Mouse (Mus musculus) limb, embryonic 13.5 days (tissue): ENCODE results near the gene Mdp1. TPM values are rescaled to one million over a fixed set of nuclear protein-coding genes. Genes with fewer than 3 reads are reported as not detected.

Experiments used
- ATAC-seq: fragments of 200-750 bp; cut with Nextera tagmentation; 2 replicates; pipeline ENCODE4 v1.8.0; 2017; ENCODE audit warnings: low read depth, moderate number of reproducible peaks, moderate TSS enrichment; ENCODE audit not compliant: low FRiP score
- H3K27ac ChIP-seq: fragments of 300-500 bp; sonication (generic); 2 replicates; pipeline ENCODE4 v1.5.1; 2015; ENCODE audit warnings: inconsistent platforms, mild to moderate bottlenecking, moderate library complexity
- H3K27me3 ChIP-seq: fragments of 300-500 bp; sonication (generic); 2 replicates; pipeline ENCODE4 v1.6.1; 2015; ENCODE audit warnings: mild to moderate bottlenecking, inconsistent platforms
- H3K36me3 ChIP-seq: fragments of 300-500 bp; sonication (generic); 2 replicates; pipeline ENCODE4 v1.6.1; 2015; ENCODE audit warnings: inconsistent platforms, mild to moderate bottlenecking, moderate library complexity
- H3K4me1 ChIP-seq: fragments of 300-500 bp; sonication (generic); 2 replicates; pipeline ENCODE4 v1.6.1; 2015; ENCODE audit warnings: inconsistent platforms
- H3K4me2 ChIP-seq: fragments of 300-500 bp; sonication (generic); replicated peaks from 2 replicates; pipeline ENCODE4 v1.6.1; 2015; ENCODE audit warnings: inconsistent platforms, mild to moderate bottlenecking, moderate library complexity
- H3K4me3 ChIP-seq: fragments of 300-500 bp; sonication (generic); 2 replicates; pipeline ENCODE4 v1.5.1; 2015; ENCODE audit warnings: moderate library complexity, mild to moderate bottlenecking, inconsistent platforms
- H3K9ac ChIP-seq: fragments of 300-500 bp; sonication (generic); 2 replicates; pipeline ENCODE4 v1.6.1; 2015; ENCODE audit warnings: mild to moderate bottlenecking, inconsistent platforms
- H3K9me3 ChIP-seq: fragments of 300-500 bp; sonication (generic); 2 replicates; pipeline ENCODE4 v1.6.1; 2016; ENCODE audit warnings: inconsistent platforms
- WGBS: fragments of 180-500 bp; shearing (Covaris S2); methylation state at CpG from one replicate; pipeline ENCODE4 v1.1.7; 2015; 5-methylcytosine and 5-hydroxymethylcytosine counted together
- polyA plus RNA-seq: library from polyadenylated mRNA; unstranded; fragments of >200 nt; fragmentation: Nextera tagmentation; extraction: Ambion mirVana; gene quantifications from 2 replicates; pipeline ENCODE4 v1.2.1, GENCODE M21; 2015

The Mdp1 gene
- polyA plus RNA-seq: 68.7 and 69.5 TPM in 2 replicates

GRCm38 (mm10) chr14:55659960-55660573 is at the start of gene Mdp1:
Gene Mdp1 (minus strand): TSS chr14:55660508.
- peaks cover 46% of the 10 kb centered on the region for H3K36me3 ChIP-seq
- peak within 1 kb of the TSS; percentile 66 for H3K4me2 ChIP-seq
- H3K27me3 ChIP-seq: no peaks in the 10 kb centered on the region
- H3K4me3 ChIP-seq: peak within 1 kb of the TSS; percentile 65
- peak within 1 kb of the TSS; percentile 66 for H3K27ac ChIP-seq
- ATAC-seq: peak; percentile 92
- H3K4me1 ChIP-seq: peaks cover 18% of the 10 kb centered on the region
- H3K9me3 ChIP-seq: no peaks in the 10 kb centered on the region
- WGBS: under 1% methylated on average over 39 of the region's 39 CpGs
- H3K9ac ChIP-seq: peak within 1 kb of the TSS; percentile 78

- no peak overlapping the region for H3K9ac ChIP-seq
- no peak for ATAC-seq
- no peak overlapping the region for H3K27ac ChIP-seq
- no peaks in the 10 kb centered on the region for H3K36me3 ChIP-seq
- no peak overlapping the region for H3K4me2 ChIP-seq
- H3K4me3 ChIP-seq: no peak overlapping the region
- H3K9me3 ChIP-seq: no peaks in the 10 kb centered on the region
- WGBS: 75% methylated on average over 4 of the region's 4 CpGs
- H3K27me3 ChIP-seq: peaks cover 30% of the 10 kb centered on the region
- peaks cover 12% of the 10 kb centered on the region for H3K4me1 ChIP-seq
These were observed 49.2 kb upstream of the Mdp1 start for GRCm38 (mm10) chr14:55709509-55709908.

- H3K27me3 ChIP-seq: peaks cover 10% of the 10 kb centered on the region
- no peak overlapping the region for H3K4me3 ChIP-seq
- H3K4me1 ChIP-seq: 0 out of 2 replicates have a peak, but pooled peaks cover 5% of the 10 kb centered on the region
- H3K4me2 ChIP-seq: no peak overlapping the region
- H3K9ac ChIP-seq: no peak overlapping the region
- 84% methylated on average over 5 of the region's 5 CpGs for WGBS
- no peaks in the 10 kb centered on the region for H3K9me3 ChIP-seq
- H3K36me3 ChIP-seq: no peaks in the 10 kb centered on the region
- no peak for ATAC-seq
- H3K27ac ChIP-seq: no peak overlapping the region
These were observed 47.1 kb upstream of the Mdp1 start for GRCm38 (mm10) chr14:55707397-55707796.

- H3K4me2 ChIP-seq: no peak overlapping the region
- H3K36me3 ChIP-seq: no peaks in the 10 kb centered on the region
- 85% methylated on average over 8 of the region's 8 CpGs for WGBS
- H3K9me3 ChIP-seq: no peaks in the 10 kb centered on the region
- no peak overlapping the region for H3K4me3 ChIP-seq
- H3K27ac ChIP-seq: no peak overlapping the region
- ATAC-seq: no peak
- H3K27me3 ChIP-seq: no peaks in the 10 kb centered on the region
- 0 out of 2 replicates have a peak, but pooled peaks cover 5% of the 10 kb centered on the region for H3K4me1 ChIP-seq
- H3K9ac ChIP-seq: no peak overlapping the region
These were observed 45.8 kb upstream of the Mdp1 start for GRCm38 (mm10) chr14:55706051-55706600.

- Histone ChIP-seq H3K9ac (no peak overlapping the region), H3K4me2 (no peak overlapping the region), H3K9me3 (no peaks in the 10 kb centered on the region), H3K27ac (no peak overlapping the region), H3K36me3 (no peaks in the 10 kb centered on the region), H3K4me3 (no peak overlapping the region), H3K4me1 (0 out of 2 replicates have a peak, but pooled peaks cover 5% of the 10 kb centered on the region), H3K27me3 (no peaks in the 10 kb centered on the region)
- ATAC-seq: no peak
- 44% methylated on average over 6 of the region's 6 CpGs for WGBS
These were observed 42.5 kb upstream of the Mdp1 start for GRCm38 (mm10) chr14:55702761-55703160.

- Histone ChIP-seq H3K4me1 (0 out of 2 replicates have a peak, but pooled peaks cover 5% of the 10 kb centered on the region), H3K4me2 (no peak overlapping the region), H3K27me3 (no peaks in the 10 kb centered on the region), H3K36me3 (no peaks in the 10 kb centered on the region), H3K9me3 (no peaks in the 10 kb centered on the region), H3K9ac (no peak overlapping the region), H3K4me3 (no peak overlapping the region), H3K27ac (no peak overlapping the region)
- ATAC-seq: no peak
- 64% methylated on average over 9 of the region's 9 CpGs for WGBS
These were observed 40.8 kb upstream of the Mdp1 start for GRCm38 (mm10) chr14:55701131-55701530.

- 87% methylated on average over 4 of the region's 4 CpGs for WGBS
- no peaks in the 10 kb centered on the region for H3K9me3 ChIP-seq
- H3K27ac ChIP-seq: no peak overlapping the region
- H3K9ac ChIP-seq: no peak overlapping the region
- H3K27me3 ChIP-seq: no peaks in the 10 kb centered on the region
- ATAC-seq: no peak
- no peak overlapping the region for H3K4me3 ChIP-seq
- no peaks in the 10 kb centered on the region for H3K4me1 ChIP-seq
- no peak overlapping the region for H3K4me2 ChIP-seq
- H3K36me3 ChIP-seq: no peaks in the 10 kb centered on the region
These were observed 36.9 kb upstream of the Mdp1 start for GRCm38 (mm10) chr14:55697226-55697625.

- 75% methylated on average over 10 of the region's 10 CpGs for WGBS
- Histone ChIP-seq H3K27me3 (no peaks in the 10 kb centered on the region), H3K4me1 (no peaks in the 10 kb centered on the region), H3K27ac (no peak overlapping the region), H3K9me3 (no peaks in the 10 kb centered on the region), H3K4me3 (no peak overlapping the region), H3K9ac (no peak overlapping the region), H3K36me3 (no peaks in the 10 kb centered on the region), H3K4me2 (no peak overlapping the region)
- ATAC-seq: no peak
These were observed 29.1 kb upstream of the Mdp1 start for GRCm38 (mm10) chr14:55689433-55689832.

GRCm38 (mm10) chr14:55682118-55682493 is 21.8 kb upstream of the Mdp1 start:
- H3K9me3 ChIP-seq: no peaks in the 10 kb centered on the region
- H3K4me3 ChIP-seq: peak overlapping the region; percentile 78
- H3K27ac ChIP-seq: peak overlapping the region; percentile 82; the same call in 1 of the 2 replicates
- H3K4me2 ChIP-seq: peak overlapping the region; percentile 81
- WGBS: 8% methylated on average over 3 of the region's 3 CpGs
- peaks cover 34% of the 10 kb centered on the region for H3K36me3 ChIP-seq
- H3K4me1 ChIP-seq: peaks cover 10% of the 10 kb centered on the region
- no peaks in the 10 kb centered on the region for H3K27me3 ChIP-seq
- H3K9ac ChIP-seq: peak overlapping the region; percentile 53
- peak; percentile 32 for ATAC-seq

- Histone ChIP-seq H3K9ac (peak within 1 kb of the TSS; percentile 83), H3K4me1 (peaks cover 10% of the 10 kb centered on the region), H3K27ac (peak within 1 kb of the TSS; percentile 82), H3K4me2 (peak within 1 kb of the TSS; percentile 81), H3K4me3 (peak within 1 kb of the TSS; percentile 78), H3K9me3 (no peaks in the 10 kb centered on the region), H3K27me3 (no peaks in the 10 kb centered on the region), H3K36me3 (peaks cover 41% of the 10 kb centered on the region)
- under 1% methylated on average over 66 of the region's 66 CpGs for WGBS
- peak; percentile 97 for ATAC-seq
These were observed 21.1 kb upstream of the Mdp1 start, which contains the start of gene Tinf2 for GRCm38 (mm10) chr14:55681160-55682117. Gene Tinf2 (minus strand): TSS chr14:55681820.

- Histone ChIP-seq H3K4me3 (no peak overlapping the region), H3K27me3 (no peaks in the 10 kb centered on the region), H3K36me3 (peaks cover 56% of the 10 kb centered on the region), H3K27ac (no peak overlapping the region), H3K4me1 (peaks cover 14% of the 10 kb centered on the region), H3K4me2 (no peak overlapping the region), H3K9me3 (no peaks in the 10 kb centered on the region), H3K9ac (no peak overlapping the region)
- no peak for ATAC-seq
- WGBS: 89% methylated on average over 4 of the region's 4 CpGs
These were observed 17.3 kb upstream of the Mdp1 start for GRCm38 (mm10) chr14:55677615-55678014.

GRCm38 (mm10) chr14:55672741-55673060 is 12.4 kb upstream of the Mdp1 start:
- Histone ChIP-seq H3K27ac (peak overlapping the region; percentile 91; the same call in 1 of the 2 replicates), H3K4me3 (peak overlapping the region; percentile 87), H3K9ac (peak overlapping the region; percentile 91), H3K9me3 (no peaks in the 10 kb centered on the region), H3K27me3 (no peaks in the 10 kb centered on the region), H3K36me3 (peaks cover 40% of the 10 kb centered on the region), H3K4me1 (peaks cover 17% of the 10 kb centered on the region), H3K4me2 (peak overlapping the region; percentile 94)
- no peak for ATAC-seq
- WGBS: 79% methylated on average over 7 of the region's 7 CpGs
